Mouse (Mus musculus) gastrocnemius, postnatal 10 days (tissue): ENCODE results near the gene Cemip. TPM values are rescaled to one million over a fixed set of nuclear protein-coding genes. Genes with fewer than 3 reads are reported as not detected.
A peak's percentile ranks its signal among the peaks of the same experiment; 100 is the strongest.

Experiments used
- DNase-seq: peaks from one replicate; pipeline ENCODE4 v3.0.0; 2021; ENCODE audit warnings: mixed read lengths
- total RNA-seq, 2 experiments: library from RNA; stranded (reverse); gene quantifications; 2 replicates each; pipeline ENCODE4 v1.2.3; 2021

Cemip gene
- total RNA-seq, 2 experiments from 2014 or later = 0.31 to 2.6 TPM

DNA sequence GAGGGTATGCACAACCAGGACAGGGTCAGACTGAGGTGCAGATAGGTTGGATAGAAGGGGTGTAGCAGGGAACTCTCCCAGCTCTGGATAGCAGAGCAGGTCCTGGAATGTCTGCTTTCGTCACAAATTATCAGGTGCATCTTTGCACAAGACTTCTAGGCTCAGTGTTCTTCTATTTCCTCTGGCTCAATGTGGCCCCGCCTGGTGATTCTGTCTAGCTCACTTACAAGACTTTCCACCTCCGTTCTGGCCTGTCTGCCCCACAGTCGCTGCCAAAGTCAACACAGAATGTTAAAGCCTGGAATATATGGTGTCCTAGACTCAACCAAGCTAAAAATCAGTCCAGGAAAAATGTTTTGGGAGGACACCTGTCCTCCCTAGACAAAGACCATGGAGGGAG, 57.9 kb downstream of the Cemip start:
- DNase-seq = no peak

DNA sequence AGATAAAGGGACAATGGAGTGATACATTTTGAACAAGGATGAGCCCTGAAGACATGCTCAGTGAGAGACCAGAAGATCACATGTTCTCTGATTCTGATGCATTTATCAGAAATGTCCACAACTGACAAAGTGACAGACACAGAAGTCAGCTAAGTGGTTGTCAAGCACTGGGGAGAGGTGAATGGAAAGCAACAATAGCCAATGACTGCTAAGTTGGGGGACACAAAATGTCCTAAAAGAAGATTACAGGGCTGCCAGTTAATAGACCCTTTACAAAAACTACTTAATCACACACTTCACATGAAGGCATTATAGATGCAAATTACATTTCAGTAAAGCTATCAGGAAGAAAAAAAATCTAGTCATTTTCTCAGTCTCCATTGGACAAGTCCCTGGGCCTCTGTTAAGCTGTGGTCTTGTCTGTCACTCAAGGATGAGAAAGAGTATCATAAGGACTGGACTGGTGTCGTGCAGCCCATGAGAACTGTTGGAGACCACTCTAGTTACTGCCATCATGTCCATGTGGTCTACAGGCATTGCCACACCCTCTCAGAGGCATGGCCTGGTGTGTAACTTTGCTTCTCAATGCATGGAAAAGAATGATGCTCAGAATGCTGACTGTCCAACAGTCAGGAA, 59.2 kb downstream of the Cemip start:
- DNase-seq = no peak

DNA sequence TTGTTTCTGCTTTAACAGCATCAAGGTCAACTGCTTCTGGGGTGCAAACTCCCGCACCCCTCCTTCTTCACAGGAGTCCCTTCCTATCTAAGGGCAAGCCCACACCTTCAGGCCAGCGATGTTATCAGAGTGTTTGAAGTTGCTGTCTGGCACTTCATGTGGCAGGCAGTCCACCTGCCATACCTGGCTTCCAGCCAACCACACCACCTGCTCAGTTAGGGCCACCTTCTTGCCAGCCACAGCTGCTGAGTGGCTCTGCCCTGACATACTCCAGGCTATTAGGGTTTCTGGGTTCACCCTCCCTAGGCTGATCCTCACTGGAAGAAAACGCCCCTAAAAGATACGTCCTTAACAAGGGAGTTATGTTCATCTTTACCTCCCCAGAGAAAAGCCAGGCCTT, 60.2 kb downstream of the Cemip start:
- DNase-seq = peak; percentile 31

DNA sequence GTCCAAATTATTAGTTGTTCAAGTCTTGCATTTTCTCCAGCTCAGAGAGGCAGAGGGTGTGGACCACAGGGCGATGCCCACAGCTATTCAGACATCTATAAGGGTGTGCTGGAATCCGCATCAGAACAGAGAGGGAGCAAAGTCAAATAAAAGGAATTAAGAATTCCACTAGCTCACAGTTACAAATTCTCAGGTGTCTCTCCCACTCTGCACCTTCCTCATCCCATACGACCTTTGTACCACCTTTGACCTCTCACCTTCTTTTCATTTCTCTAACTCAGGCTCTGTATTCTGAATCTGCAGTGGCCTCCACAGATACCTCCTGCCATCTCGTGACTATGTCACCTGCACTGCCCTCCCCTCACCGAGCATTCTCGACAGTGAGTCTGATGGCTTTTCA, 62.8 kb downstream of the Cemip start:
- DNase-seq = no peak

DNA sequence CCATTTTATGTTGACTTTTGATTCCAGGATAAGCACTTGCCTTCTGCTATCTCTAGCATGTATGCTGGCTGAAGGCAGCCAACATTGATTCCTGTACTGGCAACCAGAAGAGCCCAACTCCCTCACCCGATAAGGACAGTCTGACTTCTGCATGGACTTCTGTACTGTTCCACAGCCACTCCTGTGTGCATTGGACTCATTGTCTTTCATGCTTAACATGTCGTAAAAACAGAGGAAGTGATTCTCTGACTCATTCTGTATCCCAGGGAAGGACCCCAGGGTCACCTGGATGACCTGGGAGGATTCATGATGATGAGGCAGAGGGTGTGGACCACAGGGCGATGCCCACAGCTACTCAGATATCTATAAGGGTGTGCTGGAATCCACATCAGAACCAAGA, 63.8 kb downstream of the Cemip start:
- no peak for DNase-seq

DNA sequence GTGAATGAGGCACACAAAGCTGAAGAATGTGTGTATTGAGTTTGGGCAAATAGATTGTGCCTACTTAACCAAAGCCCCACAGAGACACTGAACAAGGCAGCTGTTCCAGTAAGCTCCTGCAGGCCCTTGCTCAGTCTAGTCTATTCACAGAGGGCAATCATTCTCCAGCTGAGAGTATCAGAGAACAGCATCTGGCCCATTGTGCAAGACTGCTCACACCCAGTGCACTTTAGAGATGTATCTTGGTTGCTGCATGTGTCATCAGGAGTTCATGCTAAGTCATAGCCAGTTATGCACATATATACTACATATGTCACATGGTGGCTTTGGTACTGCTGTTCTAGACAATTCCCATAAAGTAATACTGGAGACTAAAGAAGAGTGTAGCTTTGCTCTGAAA, 66.9 kb downstream of the Cemip start:
- no peak for DNase-seq

DNA sequence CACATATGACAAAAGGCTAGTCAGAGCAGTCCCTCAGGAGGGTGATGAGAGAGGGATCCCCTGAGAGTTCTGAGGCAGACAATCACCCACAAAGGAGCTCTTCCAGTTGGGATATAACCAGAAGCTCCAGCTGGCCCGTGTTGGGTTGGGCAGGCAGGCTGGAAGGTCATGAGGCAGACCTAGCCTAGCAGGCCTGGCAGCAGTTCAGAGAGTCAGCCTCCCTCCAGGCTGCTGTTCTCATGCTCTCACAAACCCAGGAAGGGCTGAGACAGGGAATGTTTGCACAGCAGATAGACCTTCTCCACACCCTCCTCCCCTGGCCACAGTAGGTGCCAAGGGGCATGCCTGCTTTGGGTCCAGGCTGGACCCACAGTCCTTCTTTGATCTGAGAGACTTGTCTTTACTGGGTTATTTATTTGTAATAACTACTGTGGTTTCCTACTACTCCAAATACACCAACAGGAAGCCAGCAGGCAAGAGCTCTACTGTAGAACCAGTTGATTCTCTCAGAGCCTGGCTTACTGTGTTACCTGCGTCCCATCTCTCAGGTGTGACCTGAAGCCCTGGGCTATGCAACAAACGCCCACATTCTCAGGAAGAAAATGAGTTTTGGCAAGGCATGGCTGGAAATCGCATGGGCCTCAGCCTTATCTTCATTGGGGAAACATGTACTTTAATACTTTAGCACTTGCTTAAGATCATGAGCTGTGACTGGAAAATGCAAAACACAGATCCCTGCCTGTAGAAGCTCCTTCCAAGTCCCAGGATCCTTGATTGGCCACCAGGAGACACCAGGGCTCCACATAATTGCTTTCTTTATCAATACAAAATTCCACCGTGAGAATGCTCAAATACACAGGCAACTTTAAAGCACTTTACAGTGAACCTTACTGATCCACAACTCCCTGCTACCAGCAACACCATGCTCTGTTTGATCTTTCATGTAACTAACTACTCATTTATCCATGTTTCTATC, 67.7 kb downstream of the Cemip start:
- peak; percentile 54 for DNase-seq

DNA sequence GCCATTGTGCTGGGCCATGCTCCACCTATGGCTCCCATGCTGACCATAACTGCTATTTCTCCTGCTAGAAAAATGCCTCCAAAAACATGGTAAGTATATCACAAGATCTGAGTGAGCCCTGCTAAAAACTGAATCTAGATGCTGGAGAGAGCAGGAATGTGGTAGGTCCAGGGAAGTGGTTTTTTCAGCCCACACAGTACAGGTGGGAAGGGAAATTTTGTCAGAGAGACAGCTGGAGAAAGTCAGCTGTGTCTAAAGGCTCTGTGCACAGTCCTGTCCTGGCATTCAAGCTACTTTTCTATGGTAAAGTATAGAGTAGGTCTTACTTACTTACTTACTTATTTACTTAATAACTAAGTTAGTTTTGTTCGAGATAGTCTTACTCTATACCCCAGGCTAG, 71.3 kb downstream of the Cemip start:
- no peak for DNase-seq

DNA sequence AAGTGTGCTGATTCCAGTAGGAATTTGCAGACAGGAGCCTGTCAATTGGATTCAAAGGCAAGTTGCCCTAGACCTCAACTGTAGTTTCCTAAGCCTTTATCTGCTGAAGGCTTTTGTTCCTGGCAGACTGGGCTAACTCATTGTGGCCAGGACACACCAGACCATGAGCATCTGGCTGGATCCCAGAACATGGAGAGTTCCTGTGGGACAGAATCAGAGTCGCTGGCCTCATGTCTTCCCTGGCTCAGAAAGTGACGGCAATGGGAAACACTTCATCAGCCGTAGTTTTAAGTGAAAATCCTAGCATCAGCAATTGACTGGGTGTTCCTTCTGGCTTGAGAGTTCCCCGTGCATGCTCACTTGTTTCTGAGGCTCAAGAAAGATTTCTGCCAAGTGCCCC, 72.6 kb downstream of the Cemip start:
- peak; percentile 24 for DNase-seq

DNA sequence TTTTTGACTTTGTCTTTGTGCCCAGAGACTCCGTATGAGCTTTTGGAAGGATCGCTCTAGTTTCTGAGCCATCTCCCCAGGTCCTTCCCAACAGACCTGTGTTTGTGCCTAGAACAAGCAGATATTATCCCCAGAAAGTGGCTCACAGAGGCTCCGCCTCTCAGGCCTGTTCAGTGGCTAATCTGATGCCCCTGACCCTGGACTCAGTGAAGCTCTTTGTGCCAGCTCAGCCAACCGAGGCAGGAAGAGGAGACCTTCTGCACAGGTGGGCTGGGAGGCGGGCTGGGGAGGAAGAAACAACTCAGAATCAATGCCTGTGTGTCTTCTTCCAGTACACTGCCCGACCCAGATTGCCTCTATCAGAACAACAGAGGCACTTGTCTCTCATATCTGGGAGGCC, 81.9 kb downstream of the Cemip start:
- DNase-seq = no peak

DNA sequence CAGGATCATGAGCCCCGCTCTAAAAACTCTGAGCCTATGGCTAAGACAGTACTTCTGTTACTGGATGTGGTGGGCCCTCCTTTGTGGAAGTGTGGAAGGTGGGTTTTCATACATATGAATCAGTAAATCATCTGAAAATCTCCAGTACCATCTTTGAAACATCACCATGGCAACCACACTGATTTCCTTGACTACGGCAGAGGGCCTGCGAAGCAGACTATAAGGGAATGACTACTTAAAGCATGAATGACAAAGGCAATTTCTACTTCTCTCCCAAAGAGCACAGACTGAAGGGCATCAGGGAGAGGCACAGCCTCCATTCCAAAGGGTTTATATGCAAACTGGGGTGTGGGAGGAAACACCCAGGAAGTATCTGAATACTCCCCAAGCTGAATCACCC, 84.8 kb downstream of the Cemip start:
- no peak for DNase-seq

DNA sequence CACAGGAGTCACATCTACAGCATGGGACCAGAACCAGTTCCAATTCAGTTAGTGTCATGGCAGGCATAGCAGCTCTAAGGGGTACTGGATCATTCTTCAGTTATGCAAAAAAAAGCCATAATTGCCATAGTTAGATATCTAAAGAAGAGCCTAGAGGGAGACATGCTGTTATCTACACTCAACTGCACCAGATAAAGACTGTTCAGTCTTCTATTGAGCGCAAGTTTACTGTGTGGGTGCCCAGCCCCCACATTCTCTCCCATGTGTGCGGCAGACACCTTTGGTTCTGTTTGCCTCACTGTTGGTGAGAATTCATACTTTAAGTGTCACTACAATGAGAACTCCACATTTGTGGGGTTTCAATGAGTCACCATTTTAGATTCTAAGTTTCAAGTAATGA, 85.6 kb downstream of the Cemip start:
- DNase-seq = no peak

DNA sequence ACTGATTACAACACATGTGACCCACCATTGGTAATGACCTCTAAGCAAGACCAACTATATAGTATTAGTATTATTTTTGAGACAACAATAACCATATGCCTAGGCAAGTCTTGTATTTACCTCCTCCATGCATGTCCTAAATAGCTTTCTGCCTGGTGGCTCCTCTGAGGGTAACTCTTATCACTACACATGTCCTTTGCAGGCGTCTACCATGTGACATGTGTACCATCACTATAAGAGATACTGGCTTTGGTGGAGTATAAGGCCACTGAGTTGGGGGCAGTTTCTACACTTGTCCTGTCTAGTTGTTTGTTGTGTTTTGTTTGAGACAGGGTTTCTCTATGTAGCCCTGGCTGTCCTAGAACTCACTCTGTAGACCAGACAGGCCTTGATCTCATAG, 86.7 kb downstream of the Cemip start:
- no peak for DNase-seq

DNA sequence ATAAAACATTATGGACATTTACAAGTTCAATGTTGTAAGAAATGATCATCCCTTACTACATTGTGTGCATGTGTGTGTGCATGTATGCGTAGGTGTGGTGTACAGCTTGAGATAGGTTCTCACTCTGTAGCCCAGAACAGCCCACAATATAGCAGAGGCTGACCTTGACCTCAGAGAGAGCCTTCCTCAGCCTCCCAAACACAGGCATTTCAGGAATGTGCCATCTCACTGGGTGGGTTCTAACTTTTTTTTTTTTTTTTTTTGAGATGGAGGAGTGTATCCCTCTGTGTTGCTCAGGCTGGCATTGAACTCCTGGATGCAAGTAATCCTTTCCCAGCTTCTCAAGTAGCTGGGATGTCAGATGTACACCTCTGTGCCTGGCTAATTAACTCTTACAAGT, 92.0 kb downstream of the Cemip start:
- no peak for DNase-seq

DNA sequence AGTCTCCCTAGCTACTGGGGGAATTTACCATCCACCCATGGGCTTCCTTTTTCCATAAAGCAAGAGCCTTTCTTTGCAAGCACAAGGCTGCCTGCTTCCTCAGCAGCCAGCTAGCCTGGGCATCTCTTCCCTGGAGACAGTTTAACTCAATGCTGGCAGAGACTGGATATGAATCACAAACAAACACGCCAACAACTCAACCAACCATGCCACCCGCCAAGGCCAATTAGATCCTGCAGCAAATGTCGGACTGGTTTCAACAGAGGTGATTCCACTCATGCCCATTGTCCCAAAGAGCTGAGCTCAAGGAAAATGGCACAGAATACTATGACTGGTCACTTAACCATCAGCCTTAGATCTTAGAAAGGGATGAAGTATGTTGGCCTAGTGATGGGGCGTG, 97.0 kb downstream of the Cemip start:
- DNase-seq = no peak

DNA sequence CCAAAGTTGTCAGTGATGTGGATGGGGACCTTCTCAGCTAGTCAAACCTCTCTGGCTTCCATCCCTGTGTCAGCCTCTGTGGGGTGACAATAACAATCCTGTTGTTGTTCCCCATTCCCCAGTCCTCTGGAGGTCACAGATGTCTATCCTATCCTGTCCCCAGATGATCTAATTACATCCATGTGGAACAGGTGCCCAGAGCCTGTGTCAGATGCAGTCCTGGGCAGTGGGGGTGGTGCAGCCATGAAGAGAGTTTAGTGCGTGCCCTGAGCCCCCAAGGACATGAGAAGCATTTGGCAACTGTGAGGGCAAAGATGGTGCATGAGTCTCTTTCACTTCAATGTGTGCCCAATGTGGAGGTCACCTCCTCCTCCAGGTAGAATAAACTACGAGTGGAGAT, 100.6 kb downstream of the Cemip start:
- no peak for DNase-seq

DNA sequence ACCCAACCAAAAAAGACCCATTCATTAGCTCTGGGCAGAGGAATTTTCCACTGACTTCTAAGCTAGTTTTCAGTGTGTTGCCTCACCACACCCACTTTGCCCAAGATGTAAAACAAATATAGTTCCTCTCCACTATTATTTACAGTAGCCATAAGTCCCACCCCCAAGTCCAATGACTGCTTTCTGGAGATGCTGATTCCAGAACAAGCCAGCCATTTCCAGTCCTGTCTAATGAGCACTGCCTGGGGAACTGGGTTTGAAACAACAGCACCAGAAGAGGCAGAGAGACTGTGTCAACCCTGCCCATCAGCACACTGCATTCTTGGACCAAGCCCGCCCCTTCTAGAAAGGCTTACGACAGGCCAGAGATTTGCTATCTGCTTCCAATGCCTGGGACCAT, 103.7 kb downstream of the Cemip start:
- DNase-seq = no peak

DNA sequence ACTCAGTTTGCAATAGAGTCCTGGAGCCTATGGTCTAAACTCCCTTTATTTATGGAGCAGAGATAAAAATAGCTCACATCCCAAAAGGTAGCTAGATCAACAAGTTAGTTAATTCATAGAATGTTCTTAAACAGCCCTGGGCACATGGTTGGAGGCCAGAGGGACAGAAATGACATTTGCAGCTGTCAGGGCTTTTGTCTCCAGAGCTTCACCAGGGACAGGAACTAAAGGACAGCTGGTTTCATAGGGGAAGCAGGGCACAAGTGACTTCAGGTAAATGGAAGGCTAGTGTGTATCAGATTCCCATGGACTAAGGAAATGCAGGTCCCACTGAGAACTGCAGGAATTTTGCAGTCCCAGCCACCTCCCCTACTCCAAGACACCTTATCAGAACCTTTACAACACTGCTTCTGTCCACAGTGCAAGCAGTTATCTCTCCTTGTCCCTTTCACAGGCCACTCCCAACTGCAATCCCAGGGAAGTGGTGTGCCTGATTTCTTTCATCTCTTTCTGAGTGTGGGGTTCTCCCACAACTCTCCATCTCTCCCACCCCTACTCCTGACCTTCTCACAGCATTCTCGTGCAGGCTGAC, 107.3 kb downstream of the Cemip start:
- DNase-seq = no peak

DNA sequence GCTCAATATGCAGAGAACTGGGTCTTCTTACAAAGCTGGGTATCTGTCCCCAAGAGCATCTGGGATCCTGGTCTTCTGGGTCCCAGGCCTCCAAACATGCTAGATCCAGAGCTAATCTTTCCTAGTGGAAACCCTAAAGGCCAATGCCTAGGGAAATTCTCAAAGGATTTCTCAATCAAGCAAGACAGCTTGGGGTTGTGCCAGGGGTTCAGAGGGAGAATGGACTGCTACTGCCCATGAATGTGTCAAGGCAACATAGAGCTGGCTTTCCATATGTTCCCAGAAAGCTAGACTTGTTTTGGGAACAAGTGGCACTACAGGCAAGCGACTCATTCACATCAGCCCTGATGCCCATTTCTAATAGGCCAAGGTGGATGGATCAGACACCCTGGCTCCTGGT, 107.9 kb downstream of the Cemip start:
- DNase-seq = no peak

DNA sequence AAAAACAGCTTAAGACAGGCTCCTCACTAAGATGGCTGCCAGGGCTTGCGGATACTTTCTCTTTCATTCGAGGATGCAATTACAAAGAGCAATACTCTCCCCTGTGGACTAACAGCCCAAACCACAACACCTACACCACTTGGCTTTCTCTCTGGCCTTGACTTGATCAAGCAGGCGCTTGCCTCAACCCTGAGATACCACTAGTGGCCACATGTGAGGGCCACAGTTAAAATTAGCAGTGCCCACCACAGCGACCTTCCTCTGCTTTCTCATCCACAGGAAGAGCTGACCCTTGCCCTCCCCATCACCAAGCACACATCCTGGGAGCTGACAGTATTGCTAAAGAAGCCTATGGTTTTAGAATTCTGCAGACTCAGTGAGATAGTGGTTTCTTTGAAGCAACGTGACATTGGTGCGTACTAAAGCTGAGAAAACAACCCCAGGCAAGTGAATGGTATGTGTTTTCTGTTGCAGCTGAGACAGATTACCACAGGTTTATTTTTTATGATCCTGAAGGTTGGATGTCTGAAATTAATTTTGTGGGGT, 109.8 kb downstream of the Cemip start:
- no peak for DNase-seq

DNA sequence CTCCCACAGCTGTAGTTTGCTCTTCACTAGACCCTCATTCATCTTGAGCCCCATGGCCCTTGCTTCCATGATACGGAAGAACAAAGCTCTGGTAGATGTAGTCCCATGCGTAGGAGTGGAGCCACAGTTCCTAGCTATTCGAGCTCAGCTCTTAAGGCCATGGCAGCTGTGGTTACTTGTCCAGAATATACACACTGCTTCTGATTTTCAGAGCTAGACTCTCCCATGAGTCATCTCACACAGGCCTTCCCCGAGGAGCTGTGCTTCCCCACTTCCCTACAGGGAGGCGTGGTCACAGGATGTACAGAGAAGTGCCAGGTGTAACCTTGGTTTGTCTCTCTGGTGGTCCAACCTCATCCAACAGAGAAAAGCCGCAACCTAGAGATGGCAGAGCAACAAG, 111.0 kb downstream of the Cemip start:
- no peak for DNase-seq

DNA sequence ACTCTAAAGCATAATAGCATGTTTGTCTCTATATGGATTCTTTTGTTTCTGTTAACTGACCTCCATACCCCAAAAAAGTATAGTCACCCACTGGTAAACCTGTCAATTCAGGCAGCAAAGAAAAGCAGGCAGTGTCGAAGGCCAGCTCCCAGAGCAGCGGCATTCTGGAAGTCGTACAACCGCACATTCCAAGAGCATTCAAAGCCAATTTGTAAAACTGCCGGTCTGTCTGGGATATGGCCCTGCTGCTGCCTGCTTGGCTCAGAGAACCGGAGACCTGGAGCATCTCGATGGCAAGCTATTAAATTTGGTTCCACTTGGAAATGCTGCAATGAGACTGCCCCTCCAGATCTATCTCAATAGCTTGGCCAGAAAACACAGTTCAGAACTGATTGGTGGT, 113.8 kb downstream of the Cemip start:
- DNase-seq = no peak
